In genomic region chr6:94281606-94282280, GRCm38 (mm10) we compare ENCODE assay signal across 8 mouse cellular contexts. TPM values are rescaled to one million over a fixed set of nuclear protein-coding genes. Genes with fewer than 3 reads are reported as not detected.
A peak's percentile ranks its signal among the peaks of the same experiment; 100 is the strongest.
DNase-seq lines count a peak whose midpoint lies in the region; ATAC-seq and TF ChIP-seq lines count a peak whose summit lies in the region.

No protein-coding gene starts in this region.

- peak overlapping the region; percentile 94 for H3K9ac ChIP-seq in heart, embryonic 16.5 days (ENCODE audit: low read length)

- TF ChIP-seq CTCF in layer of hippocampus, adult 2 months (conservative IDR thresholded peaks at IDR 0.05): no peak

- no peaks in the 10 kb centered on the region for H3K36me3 ChIP-seq in heart, embryonic 16.5 days (ENCODE audit: control insufficient read depth, insufficient read depth)
- H3K36me3 ChIP-seq in limb, embryonic 10.5 days: no peaks in the 10 kb centered on the region

- H3K4me1 ChIP-seq in heart, embryonic 16.5 days (ENCODE audit: control insufficient read depth, insufficient read depth, low read length): peaks cover 14% of the 10 kb centered on the region
- H3K4me1 ChIP-seq in limb, embryonic 10.5 days: peaks cover 46% of the 10 kb centered on the region

- H3K27me3 ChIP-seq in heart, embryonic 16.5 days (ENCODE audit: control insufficient read depth, insufficient read depth, low read length): no peaks in the 10 kb centered on the region
- H3K27me3 ChIP-seq in limb, embryonic 10.5 days (ENCODE audit: low read depth, poor library complexity, severe bottlenecking): no peaks in the 10 kb centered on the region

- H3K9me3 ChIP-seq in heart, embryonic 16.5 days (replicated peaks; ENCODE audit: control insufficient read depth, low read length): no peaks in the 10 kb centered on the region
- H3K9me3 ChIP-seq in limb, embryonic 10.5 days (replicated peaks): no peaks in the 10 kb centered on the region

- H3K4me2 ChIP-seq in heart, embryonic 16.5 days (ENCODE audit: low read depth, low read length): peak overlapping the region; percentile 70

- DNase-seq in layer of hippocampus, adult 2 months (ENCODE audit: low spot score in 2 of 2): no peak
- DNase-seq in layer of hippocampus, adult 9-11 months: no peak
- DNase-seq in embryo, embryonic 10.5 days (ENCODE audit: low spot score): peak; percentile 55
- peak; percentile 44 for DNase-seq in limb, embryonic 10.5 days (ENCODE audit: low spot score)
- DNase-seq in neural tube, embryonic 10.5 days (ENCODE audit: extremely low spot score, low spot score): peak; percentile 48
- no peak for DNase-seq in gastrocnemius, postnatal 4 days (ENCODE audit: low spot score in 2 of 2)
- no peak for DNase-seq in urinary bladder, postnatal 25 days (ENCODE audit: low spot score)

- 6% methylated on average over 17 of the region's 17 CpGs for WGBS in heart, embryonic 16.5 days
- 2% methylated on average over 17 of the region's 17 CpGs for WGBS in limb, embryonic 10.5 days

- ATAC-seq in heart, embryonic 16.5 days (replicated peaks; ENCODE audit: extremely low read depth, insufficient read depth, low FRiP score): no peak

- H3K27ac ChIP-seq in layer of hippocampus, adult 2 months: no peak overlapping the region; the same call in 1 of the 2 replicates
- H3K27ac ChIP-seq in heart, embryonic 16.5 days (ENCODE audit: low read length): peak overlapping the region; percentile 99
- peak overlapping the region; percentile 61; the same call in 1 of the 2 replicates for H3K27ac ChIP-seq in limb, embryonic 10.5 days

- peak overlapping the region; percentile 91 for H3K4me3 ChIP-seq in layer of hippocampus, adult 2 months
- H3K4me3 ChIP-seq in heart, embryonic 16.5 days (ENCODE audit: low read length): peak overlapping the region; percentile 88
- H3K4me3 ChIP-seq in limb, embryonic 10.5 days: peak overlapping the region; percentile 92

RNA-seq across cellular contexts. Expression of gene Magi1, which starts 2.0 kb away (rescaled TPM):
- total RNA-seq in layer of hippocampus, adult 2 months (2021): 10 to 100 TPM; 46.5 to 48.8 TPM
- polyA plus RNA-seq in heart, embryonic 16.5 days (2015; fragmentation: Nextera tagmentation; extraction: Ambion mirVana): 6.3 and 7.2 TPM in 2 replicates
- 10.4 and 16.7 TPM in 2 replicates for polyA plus RNA-seq in limb, embryonic 10.5 days (2016; fragmentation: Nextera tagmentation; extraction: Ambion mirVana)
- total RNA-seq in gastrocnemius, postnatal 4 days (2021): 10 to 100 TPM; 13.2 to 16.6 TPM

Comparison
In these comparisons a context has a peak if more than half of its experiments do, and no peak if none do; other contexts are left out.
1. DNase-seq: peak in embryo, embryonic 10.5 days (single experiment), limb, embryonic 10.5 days (single experiment) and neural tube, embryonic 10.5 days (single experiment); none in layer of hippocampus, adult 2 months (0 of 2), layer of hippocampus, adult 9-11 months (single experiment), gastrocnemius, postnatal 4 days (0 of 2) and urinary bladder, postnatal 25 days (single experiment).
2. Peak in every context shown above with its lines, with median percentiles within 50 percentile points of each other: H3K4me3 ChIP-seq.